Mouse (Mus musculus) C2C12 (cell line): ENCODE data around the gene Gba2.

Experiments used
- CTCF ChIP-seq: IDR thresholded peaks from one replicate; pipeline ENCODE4 v1.5.1; 2011; ENCODE audit not compliant: control insufficient read depth, insufficient read depth, insufficient read length
- MYOG ChIP-seq: IDR thresholded peaks from one replicate; pipeline ENCODE4 v1.6.1; 2011; ENCODE audit not compliant: control insufficient read depth, insufficient read length; ENCODE audit errors: extremely low read depth

GRCm38 (mm10) chr4:43553891-43554290, 24.8 kb downstream of the Gba2 start:
- no peak for TF ChIP-seq MYOG
- TF ChIP-seq CTCF, result no peak
